Mouse (Mus musculus) C2C12 (cell line): ENCODE measurements at regions not wholly inside any gene's neighbourhood (a gene's known extent, or its start where the extent isn't known, plus 50 kb on each side); places are given as distances from the start of the nearest gene placed in this dataset.

Source experiments
- CTCF ChIP-seq: IDR thresholded peaks from one replicate; pipeline ENCODE4 v1.5.1; 2011; ENCODE audit not compliant: control insufficient read depth, insufficient read depth, insufficient read length
- MAX ChIP-seq: IDR thresholded peaks from one replicate; pipeline ENCODE4 v1.6.1; 2011; ENCODE audit warnings: mild to moderate bottlenecking, control low read depth

DNA sequence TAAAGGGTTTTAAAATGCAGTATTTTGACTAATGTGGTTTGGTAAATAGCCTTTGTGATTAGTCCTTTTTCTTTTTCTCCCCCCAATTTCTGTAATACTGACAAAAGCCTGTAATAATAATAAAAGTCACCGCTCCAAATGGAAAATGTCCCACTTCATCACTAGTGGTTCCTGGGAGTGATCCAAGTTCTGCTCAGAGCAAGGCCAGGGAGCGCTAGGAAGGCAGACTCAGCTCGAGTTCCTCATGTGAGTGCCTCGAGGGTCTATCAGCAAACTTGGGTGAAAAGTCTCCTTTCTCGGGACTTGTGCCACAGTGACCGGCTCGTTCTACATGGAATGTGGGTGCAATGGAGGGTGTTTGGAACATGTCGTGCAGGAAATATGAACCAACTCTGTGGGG lies 363.4 kb upstream of the Nr2f2 start:
- TF ChIP-seq MAX (no peak), CTCF (no peak)
